ENCODE assay signal across 8 mouse cellular contexts in the genomic region with DNA sequence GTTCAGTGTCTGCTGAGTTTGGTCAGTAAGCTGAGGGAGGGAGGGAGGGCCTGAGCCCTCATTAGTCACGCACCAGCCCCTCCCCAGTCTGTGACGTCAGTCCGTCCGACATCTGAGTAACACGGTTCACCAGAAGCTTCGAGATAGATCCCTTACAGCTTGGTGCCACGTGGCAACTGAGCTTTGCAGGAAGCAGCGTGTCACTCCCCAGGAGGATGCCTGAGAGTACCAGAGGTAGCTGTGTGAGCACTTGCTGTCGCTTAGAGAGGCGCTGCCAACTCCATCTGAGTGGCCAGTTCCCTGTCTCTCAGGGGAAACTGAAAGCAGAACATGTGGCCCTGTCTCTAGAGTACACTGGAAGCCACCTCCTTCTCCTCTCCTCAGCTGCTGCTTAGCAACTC. TPM values are rescaled to one million over a fixed set of nuclear protein-coding genes. Genes with fewer than 3 reads are reported as not detected.
DNase-seq lines count a peak whose midpoint lies in the region; ATAC-seq lines count a peak whose summit lies in the region.

No protein-coding gene starts in this region.

- peak; percentile 32 for DNase-seq in CD4-positive, CD25-positive, alpha-beta regulatory T cell, adult 2 months (ENCODE audit: low read depth, low spot score)
- DNase-seq in urinary bladder, postnatal 25 days (ENCODE audit: low spot score): peak; percentile 41
- no peak for DNase-seq in urinary bladder, postnatal 10 days (ENCODE audit: low spot score)
- DNase-seq in heart, postnatal 4 days: peak; percentile 24
- no peak for DNase-seq in ovary, postnatal 36 days (ENCODE audit: low spot score)
- no peak for DNase-seq in left cerebral cortex, postnatal 10 days (ENCODE audit: extremely low spot score in 1 of 2, low spot score in 2 of 2)

- no peak for ATAC-seq in CD4-positive, CD25-positive, alpha-beta regulatory T cell, adult 4 months
- peak; percentile 77 for ATAC-seq in megakaryocyte progenitor cell, adult 5-6 weeks (replicated peaks; ENCODE audit: poor library complexity)

- intact Hi-C loops in left cerebral cortex, postnatal 10 days (cut with DNase I): no loop called here

RNA-seq across cellular contexts. Expression of a gene that starts 49.8 kb away (rescaled TPM):
- polyA plus RNA-seq in CD4-positive, CD25-positive, alpha-beta regulatory T cell, adult 4 months (2017; shearing (Covaris generic)): 10 to 100 TPM; 46.8 to 64.7 TPM
- 10 to 100 TPM; 42.4 to 43.3 TPM for total RNA-seq in heart, postnatal 4 days (2021)
- total RNA-seq in megakaryocyte progenitor cell, adult 5-6 weeks (2015): 15.9 and 16.2 TPM in 2 replicates
- 33.4 and 34.8 TPM in 2 replicates for total RNA-seq in megakaryocyte progenitor cell, adult 5-6 weeks (2017)
- 10 to 100 TPM; 43.0 to 46.9 TPM for total RNA-seq in left cerebral cortex, postnatal 10 days (2021)

Comparison
In these comparisons a context has a peak if more than half of its experiments do, and no peak if none do; other contexts are left out.
1. DNase-seq: peak in CD4-positive, CD25-positive, alpha-beta regulatory T cell, adult 2 months (single experiment), urinary bladder, postnatal 25 days (single experiment) and heart, postnatal 4 days (single experiment); none in urinary bladder, postnatal 10 days (single experiment), ovary, postnatal 36 days (single experiment) and left cerebral cortex, postnatal 10 days (0 of 2).